Mouse (Mus musculus) liver, postnatal 0 days (tissue): Measurements from ENCODE around the gene Chst11.

Experiments used
- CTCF ChIP-seq: sonication (generic); IDR thresholded peaks from 2 replicates; pipeline ENCODE4 v1.5.1; 2016; ENCODE audit warnings: antibody characterized with exemption, low read depth
- EP300 ChIP-seq: IDR thresholded peaks from 2 replicates; pipeline ENCODE4 v1.6.1; 2016; ENCODE audit warnings: antibody characterized with exemption, low read depth, mild to moderate bottlenecking

- TF ChIP-seq EP300 (no peak), CTCF (no peak)
These were observed 58.4 kb downstream of the Chst11 start for GRCm38 (mm10) chr10:83043478-83044259.
